Mouse (Mus musculus): ENCODE results near the gene Smndc1.
A peak's percentile ranks its signal among the peaks of the same experiment; 100 is the strongest.
"Not testable (repeated sequence)": the region's sequence is repeated elsewhere in the genome, so short reads cannot be mapped to it uniquely, and the experiment has no call there.

Smndc1 gene

DNA sequence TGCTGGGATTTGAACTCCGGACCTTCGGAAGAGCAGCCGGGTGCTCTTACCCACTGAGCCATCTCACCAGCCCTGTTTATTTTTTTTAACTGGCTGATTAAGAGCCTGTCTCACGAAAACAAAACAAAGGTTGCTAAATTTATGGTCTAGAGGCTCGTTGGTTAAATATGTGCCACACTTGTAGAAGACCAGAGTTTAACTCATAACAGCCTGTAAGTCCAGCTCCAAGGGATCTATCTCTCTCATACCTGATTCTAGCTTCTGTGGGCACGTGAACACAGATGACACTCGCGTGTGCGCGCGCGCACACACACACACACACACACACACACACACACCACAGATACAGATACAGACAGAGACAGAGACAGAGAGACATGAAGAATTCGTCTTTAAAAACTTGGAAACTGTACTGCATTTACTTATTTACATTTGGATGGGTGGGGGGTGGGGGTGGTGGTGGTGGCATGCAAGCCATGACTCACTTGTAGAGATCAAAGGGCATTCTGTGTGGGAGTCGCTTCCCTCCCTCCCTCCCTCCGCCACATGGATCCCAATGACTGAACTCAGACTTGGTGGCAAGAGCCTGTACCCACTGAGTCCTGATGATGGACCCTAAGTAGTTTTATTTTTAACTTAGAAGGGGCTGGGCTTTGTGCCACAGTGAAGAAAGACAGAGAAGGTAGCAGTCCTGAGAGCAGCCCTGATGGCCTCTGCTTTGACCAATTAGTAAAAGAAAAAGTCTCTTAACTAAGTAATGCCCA is 23.4 kb upstream of the Smndc1 start:
- DNase-seq (ENCODE audit: low read depth in 2 of 2, low spot score in 2 of 2): no peak

- no peak for DNase-seq (ENCODE audit: low read depth in 2 of 2, low spot score in 2 of 2)
These were observed 21.9 kb upstream of the Smndc1 start for GRCm38 (mm10) chr19:53412149-53412848.

- no peak for DNase-seq (ENCODE audit: low read depth in 2 of 2, low spot score in 2 of 2)
These were observed 19.4 kb upstream of the Smndc1 start for GRCm38 (mm10) chr19:53409663-53410307.

DNA sequence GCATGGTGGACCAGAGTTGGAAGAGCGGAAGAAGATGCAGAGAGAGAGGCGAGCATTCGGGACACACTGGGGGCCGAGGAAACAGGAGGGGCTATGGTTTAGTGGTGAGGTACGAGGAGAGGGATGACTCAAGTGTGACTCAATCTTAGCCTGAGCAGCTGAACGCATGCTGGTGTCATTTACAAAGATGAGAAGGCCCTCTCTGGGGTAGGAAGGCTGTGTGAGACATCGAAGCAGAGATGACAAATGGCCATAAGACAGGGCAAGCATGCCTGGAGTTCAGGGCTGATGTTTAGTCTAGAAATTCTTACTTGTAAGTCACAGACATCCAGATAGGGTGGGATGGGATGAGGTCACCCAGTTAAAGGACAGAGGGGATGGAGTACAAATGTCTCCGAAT is 18.0 kb upstream of the Smndc1 start:
- no peak for DNase-seq (ENCODE audit: low read depth in 2 of 2, low spot score in 2 of 2)

GRCm38 (mm10) chr19:53407350-53407749 is 17.0 kb upstream of the Smndc1 start:
- DNase-seq (ENCODE audit: low read depth in 2 of 2, low spot score in 2 of 2): no peak

GRCm38 (mm10) chr19:53405810-53406209 is 15.4 kb upstream of the Smndc1 start:
- DNase-seq (ENCODE audit: low read depth in 2 of 2, low spot score in 2 of 2): no peak

DNA sequence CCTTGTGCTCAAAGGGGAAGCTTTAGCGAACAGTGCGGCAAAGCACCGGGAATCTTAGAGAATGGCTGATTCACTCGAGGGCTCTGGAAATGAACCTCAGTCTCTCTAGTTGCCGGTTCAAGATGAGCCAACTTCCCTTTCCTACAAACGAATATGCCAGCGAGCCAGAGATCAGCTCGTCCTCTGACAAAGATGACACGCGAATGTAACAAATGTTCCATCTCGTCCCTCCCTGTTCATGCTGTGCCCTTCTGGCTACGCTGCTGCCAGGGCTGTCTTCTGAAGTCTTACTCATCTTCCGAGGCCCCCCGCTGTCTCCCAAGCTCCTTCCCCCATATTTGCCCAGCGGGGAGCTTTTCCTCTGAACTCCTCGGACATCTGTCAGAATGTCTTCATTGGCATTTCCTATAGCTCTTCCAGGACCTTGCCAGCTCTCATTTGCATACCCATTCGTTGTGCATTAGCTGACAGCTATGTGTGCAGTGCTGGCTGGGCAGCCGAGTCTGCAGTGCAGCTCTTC is 14.5 kb upstream of the Smndc1 start:
- DNase-seq (ENCODE audit: low read depth in 2 of 2, low spot score in 2 of 2): no peak

DNA sequence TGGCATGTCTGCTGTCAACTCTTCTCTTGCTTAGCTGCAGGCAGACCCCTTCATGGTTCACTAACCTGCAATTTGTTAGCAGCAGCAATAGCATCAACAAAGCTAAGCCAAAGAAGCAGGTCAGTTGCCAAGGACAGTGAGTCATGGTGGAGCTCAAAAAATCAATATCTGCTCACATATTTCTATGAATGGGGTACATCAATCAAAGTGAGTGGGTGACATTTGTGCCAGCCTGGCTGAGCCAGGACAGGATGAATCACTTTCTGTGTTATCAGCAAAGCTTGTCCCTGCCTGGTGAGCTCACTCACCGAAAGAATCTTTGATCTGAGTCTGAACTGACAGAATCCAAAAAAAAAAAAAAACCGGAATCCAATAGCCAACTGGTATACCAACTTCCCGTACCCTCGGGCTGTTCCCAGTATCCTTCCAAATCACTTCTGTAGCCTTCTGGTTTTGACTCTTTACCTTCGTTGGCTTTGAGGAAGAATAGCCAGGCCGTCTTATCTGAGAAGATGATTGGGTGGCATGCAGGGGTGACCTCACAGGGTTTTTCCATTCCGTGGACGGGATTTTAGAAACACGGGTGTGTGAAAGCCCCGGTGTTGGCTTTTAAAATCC is 13.9 kb upstream of the Smndc1 start:
- no peak for DNase-seq (ENCODE audit: low read depth in 2 of 2, low spot score in 2 of 2)

GRCm38 (mm10) chr19:53402741-53403432 is 12.5 kb upstream of the Smndc1 start:
- DNase-seq (ENCODE audit: low read depth in 2 of 2, low spot score in 2 of 2): no peak

- no peak for DNase-seq (ENCODE audit: low read depth in 2 of 2, low spot score in 2 of 2)
These were observed 10.1 kb upstream of the Smndc1 start for GRCm38 (mm10) chr19:53400332-53401110.

DNA sequence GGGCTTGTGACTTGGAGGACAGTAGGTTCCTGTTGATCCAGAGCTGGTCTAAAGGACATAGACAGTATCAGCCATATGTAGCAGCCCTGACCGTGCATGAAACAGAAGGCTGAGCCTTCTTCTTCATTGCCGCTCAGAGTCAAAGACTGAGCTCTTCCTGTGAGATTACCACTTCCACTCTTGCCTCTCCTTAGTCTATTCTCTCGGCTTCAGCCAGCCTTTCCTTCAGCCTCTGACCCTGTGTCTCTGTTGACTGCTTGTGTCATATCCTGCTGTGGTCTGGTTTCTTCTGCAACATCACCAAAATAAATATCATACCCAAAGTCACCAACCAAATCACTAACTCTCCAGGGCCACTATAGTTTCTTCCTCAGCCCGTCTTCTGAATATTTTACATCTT is 8.8 kb upstream of the Smndc1 start:
- DNase-seq (ENCODE audit: low read depth in 2 of 2, low spot score in 2 of 2): no peak

DNA sequence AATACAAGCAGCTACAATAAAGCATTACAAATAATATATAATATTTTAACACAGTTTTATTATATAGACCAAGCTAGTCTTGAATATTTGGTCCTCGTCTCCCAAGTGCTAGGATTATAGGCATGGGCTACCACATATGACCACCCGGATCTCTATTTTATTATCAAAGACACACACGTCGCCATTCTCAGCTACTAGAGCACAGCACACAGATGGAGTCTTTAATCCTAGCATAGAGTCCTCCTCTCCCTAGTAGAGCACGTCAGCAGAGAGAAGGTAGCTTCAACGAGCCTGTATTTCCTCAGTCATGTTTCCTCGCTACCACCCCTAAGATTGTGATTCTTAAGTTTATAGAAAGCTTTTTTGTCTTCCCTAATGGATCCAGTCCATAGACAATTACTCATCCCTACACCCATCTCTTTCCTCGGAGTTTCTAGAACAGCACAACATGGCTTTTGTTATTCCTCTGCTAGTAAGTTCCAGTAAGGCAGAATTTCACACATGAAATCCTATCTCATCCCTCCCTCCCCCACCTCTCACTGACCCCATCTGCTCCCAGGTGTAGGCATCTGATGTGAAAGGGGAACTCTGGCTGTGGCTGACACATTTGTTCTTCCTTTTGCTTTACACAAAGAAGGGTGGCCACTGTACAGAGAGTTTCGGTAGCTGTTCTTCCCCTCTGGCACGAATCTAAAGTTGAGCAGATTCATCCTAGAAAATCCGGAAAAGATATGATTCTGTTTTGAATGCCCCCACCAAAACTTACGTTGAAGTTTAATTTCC is 7.3 kb upstream of the Smndc1 start:
- DNase-seq (ENCODE audit: low read depth in 2 of 2, low spot score in 2 of 2): no peak

GRCm38 (mm10) chr19:53395805-53396204 is 5.4 kb upstream of the Smndc1 start:
- not testable (repeated sequence) for DNase-seq (ENCODE audit: low read depth in 2 of 2, low spot score in 2 of 2)

- DNase-seq (ENCODE audit: low read depth in 2 of 2, low spot score in 2 of 2): not testable (repeated sequence)
These were observed 4.6 kb upstream of the Smndc1 start for GRCm38 (mm10) chr19:53394956-53395355.

GRCm38 (mm10) chr19:53394552-53394951 is 4.2 kb upstream of the Smndc1 start:
- peak in 1 of 2 experiments; percentile 54 for DNase-seq (ENCODE audit: low read depth in 2 of 2, low spot score in 2 of 2)

- no peak for DNase-seq (ENCODE audit: low read depth in 2 of 2, low spot score in 2 of 2)
These were observed 3.3 kb upstream of the Smndc1 start for GRCm38 (mm10) chr19:53393646-53394045.

GRCm38 (mm10) chr19:53392781-53393343 is 2.5 kb upstream of the Smndc1 start:
- no peak for DNase-seq (ENCODE audit: low read depth in 2 of 2, low spot score in 2 of 2)

DNA sequence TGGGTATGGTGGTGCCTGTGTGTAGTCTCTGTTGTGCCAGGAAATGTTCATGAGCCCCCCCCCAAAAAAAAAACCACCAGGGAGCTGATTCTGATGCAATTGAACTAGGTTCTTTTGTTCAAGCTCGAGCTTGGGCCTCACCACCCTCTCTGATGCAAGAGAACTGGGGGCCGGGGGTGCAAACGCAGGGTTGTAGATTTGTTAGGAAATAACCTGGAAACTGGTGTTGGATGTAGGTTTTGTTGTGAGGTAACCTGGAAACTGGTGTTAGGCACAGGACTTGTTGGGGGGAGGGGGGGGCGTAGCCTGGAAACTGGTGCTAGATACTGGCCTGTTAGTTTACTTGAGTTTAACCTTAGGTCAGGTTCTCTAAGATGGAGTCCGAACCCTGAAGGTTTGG is 1.4 kb upstream of the Smndc1 start:
- no peak for DNase-seq (ENCODE audit: low read depth in 2 of 2, low spot score in 2 of 2)

GRCm38 (mm10) chr19:53391386-53391785 is 1.0 kb upstream of the Smndc1 start:
- no peak for DNase-seq (ENCODE audit: low read depth in 2 of 2, low spot score in 2 of 2)

Measured in CD8-positive naive resting alpha-beta T cell, adult 2 months (primary cell).